Mouse (Mus musculus) kidney, postnatal 0 days (tissue): ENCODE data around the gene Gm7876. TPM values are rescaled to one million over a fixed set of nuclear protein-coding genes. Genes with fewer than 3 reads are reported as not detected.
"Not testable (repeated sequence)": the region's sequence is repeated elsewhere in the genome, so short reads cannot be mapped to it uniquely, and the experiment has no call there.

ENCODE experiments used
- ATAC-seq: fragments of 200-750 bp; cut with Nextera tagmentation; replicated peaks from 2 replicates; pipeline ENCODE4 v1.8.0; 2017; ENCODE audit warnings: low read depth, moderate number of reproducible peaks, moderate TSS enrichment, moderate library complexity; ENCODE audit not compliant: low FRiP score
- DNase-seq: peaks from one replicate; pipeline ENCODE4 v3.0.0-alpha.2; 2016; ENCODE audit warnings: low spot score
- H3K27ac ChIP-seq: fragments of 300-500 bp; sonication (generic); 2 replicates; pipeline ENCODE4 v1.5.1; 2014; ENCODE audit warnings: mild to moderate bottlenecking
- H3K27me3 ChIP-seq: fragments of 300-500 bp; sonication (generic); 2 replicates; pipeline ENCODE4 v1.6.1; 2014; ENCODE audit warnings: low read length, mixed read lengths; ENCODE audit not compliant: insufficient read depth
- H3K36me3 ChIP-seq: fragments of 300-500 bp; sonication (generic); 2 replicates; pipeline ENCODE4 v1.6.1; 2014; ENCODE audit warnings: low read length, mixed read lengths; ENCODE audit not compliant: insufficient read depth
- H3K4me1 ChIP-seq: fragments of 300-500 bp; sonication (generic); replicated peaks from 2 replicates; pipeline ENCODE4 v1.6.1; 2014; ENCODE audit warnings: antibody characterized with exemption, low read length, mixed read lengths; ENCODE audit not compliant: insufficient read depth
- H3K4me2 ChIP-seq: fragments of 300-500 bp; sonication (generic); 2 replicates; pipeline ENCODE4 v1.6.1; 2014; ENCODE audit warnings: mild to moderate bottlenecking, low read length, moderate library complexity, mixed read lengths
- H3K4me3 ChIP-seq: fragments of 300-500 bp; sonication (generic); replicated peaks from 2 replicates; pipeline ENCODE4 v1.5.1; 2014; ENCODE audit warnings: low read depth, low read length
- H3K9ac ChIP-seq: fragments of 300-500 bp; sonication (generic); 2 replicates; pipeline ENCODE4 v1.6.1; 2014; ENCODE audit warnings: low read depth, low read length
- H3K9me3 ChIP-seq: fragments of 300-500 bp; sonication (generic); replicated peaks from 2 replicates; pipeline ENCODE4 v1.6.1; 2016; ENCODE audit warnings: low read length, inconsistent platforms, mixed read lengths
- WGBS: fragments of 180-500 bp; shearing (Covaris S2); extraction: QIAGEN DNeasy Blood & Tissue Kit; methylation state at CpG from one replicate; pipeline ENCODE4 v1.1.7; 2014; 5-methylcytosine and 5-hydroxymethylcytosine counted together
- polyA plus RNA-seq: library from polyadenylated mRNA; unstranded; fragments of >200 nt; fragmentation: Nextera tagmentation; extraction: Ambion mirVana; gene quantifications from 2 replicates; pipeline ENCODE4 v1.2.1, GENCODE M21; 2015

Gene Gm7876
- not detected in 2 replicates for polyA plus RNA-seq

- H3K27ac ChIP-seq, H3K4me3 ChIP-seq, H3K4me2 ChIP-seq, H3K9ac ChIP-seq, H3K4me1 ChIP-seq, H3K9me3 ChIP-seq, DNase-seq, H3K36me3 ChIP-seq, ATAC-seq, H3K27me3 ChIP-seq: not testable (repeated sequence)
- WGBS: 57% methylated on average over 1 of the region's 2 CpGs
These were observed at the start of gene Gm7876 for GRCm38 (mm10) chr14:4708938-4709337. Gm7876 (plus strand) TSS chr14:4709238.

- H3K4me2 ChIP-seq, H3K36me3 ChIP-seq, H3K9ac ChIP-seq, H3K4me1 ChIP-seq, ATAC-seq, H3K4me3 ChIP-seq, H3K9me3 ChIP-seq, H3K27me3 ChIP-seq, H3K27ac ChIP-seq, DNase-seq: not testable (repeated sequence)
- no CpG with 5 or more reads among the region's 2 CpGs for WGBS
These were observed 45.1 kb upstream of the Gm7876 start, which contains the start of gene Gm3239 for GRCm38 (mm10) chr14:4663892-4664291. Gm3239 (plus strand) TSS chr14:4664192.

GRCm38 (mm10) chr14:4726038-4726880, 17.2 kb downstream of the Gm7876 start, which contains the start of gene Gm3252:
Gm3252 (plus strand) TSS chr14:4726775.
- not testable (repeated sequence) for ATAC-seq, H3K27me3 ChIP-seq, H3K4me3 ChIP-seq, DNase-seq, H3K27ac ChIP-seq, H3K9ac ChIP-seq, H3K9me3 ChIP-seq, H3K4me1 ChIP-seq, H3K36me3 ChIP-seq
- 17% methylated on average over 4 of the region's 47 CpGs for WGBS
- 0 out of 2 replicates have a peak within 1 kb of the TSS, but pooled peaks have one; percentile 23 for H3K4me2 ChIP-seq

Other genes starting within 250 kb of the Gm7876 start
- gene Gm3182, start 227.5 kb upstream of the Gm7876 start, polyA plus RNA-seq: not detected in 2 replicates
- gene Gm3047, start 153.8 kb upstream of the Gm7876 start, polyA plus RNA-seq: not detected in 2 replicates
- gene Gm8159, start 76.9 kb upstream of the Gm7876 start, polyA plus RNA-seq: not detected in 2 replicates
- gene Gm3239, start 45.0 kb upstream of the Gm7876 start, polyA plus RNA-seq: not detected in 2 replicates
- gene Gm3252, start 17.5 kb downstream of the Gm7876 start, polyA plus RNA-seq: 0.13 and 0.16 TPM in 2 replicates
- gene Gm9602, start 67.1 kb downstream of the Gm7876 start, polyA plus RNA-seq: not detected in 2 replicates
- gene Gm3269, start 128.9 kb downstream of the Gm7876 start, polyA plus RNA-seq: not detected in 2 replicates
- gene Gm3264, start 146.3 kb downstream of the Gm7876 start, polyA plus RNA-seq: 0.17 TPM in 1 of 2 replicates, not detected in the other
- gene Gm3278, start 183.2 kb downstream of the Gm7876 start, polyA plus RNA-seq: not detected in 2 replicates